Mouse (Mus musculus) stomach, postnatal 0 days (tissue): ENCODE measurements around the gene AY761185.

Experiments used
- CTCF ChIP-seq: IDR thresholded peaks from 2 replicates; pipeline ENCODE4 v1.5.1; 2016; ENCODE audit warnings: antibody characterized with exemption, low read depth, mild to moderate bottlenecking, moderate library complexity
- EP300 ChIP-seq: optimal IDR thresholded peaks from 2 replicates; pipeline ENCODE3; 2016; ENCODE audit warnings: antibody characterized with exemption

- TF ChIP-seq EP300 = no peak
- no peak for TF ChIP-seq CTCF
Measured at GRCm38 (mm10) chr8:20907119-20907518, 37.4 kb downstream of the AY761185 start.
